Mouse (Mus musculus): Measurements from ENCODE around the gene Trp53bp2. TPM values are rescaled to one million over a fixed set of nuclear protein-coding genes. Genes with fewer than 3 reads are reported as not detected.

Gene Trp53bp2
- polyA plus RNA-seq, 1 experiment = 37.9 TPM

DNA sequence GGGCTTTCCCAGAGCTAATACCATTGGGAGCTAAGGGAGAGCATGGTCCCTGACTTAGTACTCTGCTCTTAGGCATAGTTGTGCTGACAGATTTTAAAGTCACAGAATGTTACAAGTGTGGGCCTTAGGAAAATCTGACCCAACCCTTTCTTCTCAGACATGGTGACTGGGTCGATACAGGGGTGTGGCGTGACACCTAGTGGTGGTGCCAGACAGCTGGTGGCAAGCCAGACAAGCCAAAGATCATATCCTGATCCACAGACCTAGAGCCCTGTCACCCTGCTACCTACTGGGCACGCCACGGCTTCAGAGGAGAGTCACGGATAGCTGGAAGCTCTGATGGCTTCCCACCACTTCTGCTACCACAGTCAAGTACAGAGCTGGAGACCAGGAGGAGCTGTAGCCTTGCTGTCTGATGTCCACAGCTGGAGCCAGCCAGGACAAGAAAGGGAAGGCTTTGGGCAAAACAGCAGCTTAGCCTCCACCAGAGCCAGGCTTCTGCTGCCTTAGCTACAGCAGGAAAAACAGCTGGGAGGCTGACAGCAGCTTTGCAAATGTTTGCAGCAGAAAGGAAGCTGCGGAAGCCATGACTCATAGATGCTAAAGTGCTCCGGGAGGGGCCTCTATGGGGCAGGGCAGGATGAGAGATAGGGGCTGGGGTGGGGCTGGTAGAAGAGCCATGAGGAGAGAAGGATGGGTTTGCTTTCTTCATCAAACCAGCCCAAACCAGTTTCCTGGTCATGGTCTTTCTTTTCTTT is 97.4 kb downstream of the Trp53bp2 start:
- DNase-seq = peak; percentile 58
- H3K4me3 ChIP-seq (ENCODE audit: control insufficient read depth, insufficient read depth, low read length) = no peak overlapping the region
- H3K4me1 ChIP-seq (replicated peaks; ENCODE audit: control insufficient read depth, insufficient read depth, low read length) = peaks cover 9% of the 10 kb centered on the region
- no peaks in the 10 kb centered on the region for H3K36me3 ChIP-seq (ENCODE audit: control insufficient read depth, insufficient read depth, low read length)
- WGBS = 55% methylated on average over 7 of the region's 7 CpGs
- H3K27me3 ChIP-seq (ENCODE audit: control insufficient read depth, insufficient read depth, low read length) = no peaks in the 10 kb centered on the region
- TF ChIP-seq CTCF (IDR thresholded peaks at IDR 0.05; ENCODE audit: borderline replicate concordance, control insufficient read depth, extremely low read depth, insufficient read depth, low read length, poor library complexity) (no peak), POLR2A (IDR thresholded peaks at IDR 0.05; ENCODE audit: control insufficient read depth, extremely low read depth, insufficient read depth, low read length, poor library complexity) (no peak)
- H3K27ac ChIP-seq (ENCODE audit: control insufficient read depth, insufficient read depth, low read length) = peak overlapping the region; percentile 58; the same call in 1 of the 2 replicates

DNA sequence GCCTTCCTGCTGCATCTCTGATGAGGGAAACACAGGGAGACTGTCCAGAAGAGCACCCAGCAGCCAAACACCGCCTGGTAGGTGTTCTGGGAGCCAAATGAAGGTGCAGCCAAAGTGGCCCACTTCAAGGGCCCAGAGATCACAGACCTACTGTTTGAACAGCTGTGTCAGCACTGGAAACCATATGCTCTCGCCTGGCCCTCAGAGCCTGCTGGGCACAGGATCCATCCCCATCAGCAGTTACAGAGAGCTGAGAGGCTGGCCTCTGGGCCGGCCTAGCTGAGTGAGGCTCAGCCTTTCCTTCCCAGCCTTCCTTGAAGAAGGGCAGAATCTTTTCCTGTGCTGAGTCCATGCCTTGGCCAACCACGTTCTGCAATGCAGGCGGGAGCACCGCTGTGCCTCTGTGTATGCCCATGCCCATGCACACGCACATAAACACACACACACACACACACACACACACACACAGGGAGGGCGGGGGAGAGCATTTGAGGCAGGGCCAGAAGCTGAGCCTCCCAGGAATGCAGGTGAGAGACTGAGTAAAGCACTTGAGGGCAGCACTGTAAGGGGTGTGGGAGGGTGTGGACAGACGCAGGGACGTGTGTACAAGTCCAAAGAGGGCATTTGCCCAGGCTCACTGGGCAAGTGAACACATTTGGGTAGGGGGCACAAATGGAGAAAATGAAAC is 100.3 kb downstream of the Trp53bp2 start:
- Histone ChIP-seq H3K4me1 (replicated peaks; ENCODE audit: control insufficient read depth, insufficient read depth, low read length) (peaks cover 14% of the 10 kb centered on the region), H3K4me3 (ENCODE audit: control insufficient read depth, insufficient read depth, low read length) (no peak overlapping the region), H3K27ac (ENCODE audit: control insufficient read depth, insufficient read depth, low read length) (no peak overlapping the region), H3K27me3 (ENCODE audit: control insufficient read depth, insufficient read depth, low read length) (no peaks in the 10 kb centered on the region), H3K36me3 (ENCODE audit: control insufficient read depth, insufficient read depth, low read length) (no peaks in the 10 kb centered on the region)
- WGBS = 94% methylated on average over 10 of the region's 10 CpGs
- DNase-seq = no peak
- TF ChIP-seq POLR2A (IDR thresholded peaks at IDR 0.05; ENCODE audit: control insufficient read depth, extremely low read depth, insufficient read depth, low read length, poor library complexity) = no peak

DNA sequence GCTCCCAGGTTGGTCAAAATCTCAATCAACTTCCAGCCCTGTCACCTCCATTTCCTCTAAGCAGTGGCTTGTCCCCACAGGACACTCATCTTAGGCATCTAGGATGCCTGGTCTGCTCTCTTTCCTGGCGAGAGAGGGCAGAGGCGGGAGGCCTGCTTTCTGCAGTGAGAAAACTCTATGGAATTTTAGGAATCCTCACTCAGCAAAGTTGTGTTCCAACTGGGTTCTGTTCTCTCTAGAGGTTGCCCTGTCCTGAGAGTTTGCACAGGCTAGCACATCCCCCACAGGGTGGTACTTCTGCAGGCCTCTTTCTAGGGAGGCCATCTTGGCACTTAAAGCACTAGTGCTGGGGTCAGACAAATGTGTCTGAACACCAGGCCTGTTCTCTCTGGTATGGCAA is 102.1 kb downstream of the Trp53bp2 start:
- Histone ChIP-seq H3K36me3 (ENCODE audit: control insufficient read depth, insufficient read depth, low read length) (no peaks in the 10 kb centered on the region), H3K4me3 (ENCODE audit: control insufficient read depth, insufficient read depth, low read length) (no peak overlapping the region), H3K27ac (ENCODE audit: control insufficient read depth, insufficient read depth, low read length) (no peak overlapping the region), H3K4me1 (replicated peaks; ENCODE audit: control insufficient read depth, insufficient read depth, low read length) (peaks cover 14% of the 10 kb centered on the region), H3K27me3 (ENCODE audit: control insufficient read depth, insufficient read depth, low read length) (no peaks in the 10 kb centered on the region)
- no peak for DNase-seq
- WGBS = 100% methylated on average over 2 of the region's 2 CpGs
- TF ChIP-seq CTCF (IDR thresholded peaks at IDR 0.05; ENCODE audit: borderline replicate concordance, control insufficient read depth, extremely low read depth, insufficient read depth, low read length, poor library complexity) (no peak), POLR2A (IDR thresholded peaks at IDR 0.05; ENCODE audit: control insufficient read depth, extremely low read depth, insufficient read depth, low read length, poor library complexity) (no peak)

DNA sequence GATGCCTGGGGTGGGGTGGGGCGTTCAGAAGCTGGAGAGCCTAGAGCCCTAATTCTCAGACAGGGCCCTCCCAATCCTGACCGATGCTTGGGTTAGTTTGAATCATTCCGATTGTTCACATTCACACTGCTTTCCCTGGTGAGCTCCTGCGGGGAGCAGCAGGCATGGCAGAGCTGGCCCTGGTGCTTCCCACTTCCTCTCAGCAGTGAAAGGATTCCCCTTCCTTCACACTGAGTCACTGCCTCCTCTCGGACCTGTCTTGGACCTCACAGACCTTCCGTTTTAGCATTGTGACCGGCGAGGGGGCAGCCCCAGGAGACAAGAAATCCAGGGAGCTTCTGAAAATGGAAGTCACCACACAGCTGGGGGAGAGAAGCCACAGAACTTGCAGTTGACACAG is 102.8 kb downstream of the Trp53bp2 start:
- H3K4me1 ChIP-seq (replicated peaks; ENCODE audit: control insufficient read depth, insufficient read depth, low read length) = peaks cover 8% of the 10 kb centered on the region
- no peak overlapping the region for H3K27ac ChIP-seq (ENCODE audit: control insufficient read depth, insufficient read depth, low read length)
- no peaks in the 10 kb centered on the region for H3K27me3 ChIP-seq (ENCODE audit: control insufficient read depth, insufficient read depth, low read length)
- no peak overlapping the region for H3K4me3 ChIP-seq (ENCODE audit: control insufficient read depth, insufficient read depth, low read length)
- TF ChIP-seq POLR2A (IDR thresholded peaks at IDR 0.05; ENCODE audit: control insufficient read depth, extremely low read depth, insufficient read depth, low read length, poor library complexity) = no peak
- DNase-seq = no peak
- H3K36me3 ChIP-seq (ENCODE audit: control insufficient read depth, insufficient read depth, low read length) = no peaks in the 10 kb centered on the region
- WGBS = 89% methylated on average over 8 of the region's 8 CpGs

Other genes with a start within 250 kb of the Trp53bp2 start
- not detected in 2 replicates for gene Vmn1r1, start 244.7 kb upstream of the Trp53bp2 start, polyA plus RNA-seq (2012; rRNA removed)
- gene Degs1, start 126.4 kb upstream of the Trp53bp2 start, polyA plus RNA-seq (2012; rRNA removed) = 53.7 and 67.3 TPM in 2 replicates
- 23.3 and 28.3 TPM in 2 replicates for gene Fbxo28, start 67.5 kb upstream of the Trp53bp2 start, polyA plus RNA-seq (2012; rRNA removed)
- 19.4 and 23.3 TPM in 2 replicates for gene Capn2, start 108.4 kb downstream of the Trp53bp2 start, polyA plus RNA-seq (2012; rRNA removed)
- 0.08 and 0.12 TPM in 2 replicates for gene Capn8, start 155.8 kb downstream of the Trp53bp2 start, polyA plus RNA-seq (2012; rRNA removed)

Measured in thymus, adult 2 months (tissue).